Mouse (Mus musculus) neural tube, embryonic 10.5 days (tissue): Measurements from ENCODE around the gene Mrpl11.
"Not testable (repeated sequence)": the region's sequence is repeated elsewhere in the genome, so short reads cannot be mapped to it uniquely, and the experiment has no call there.

Experiments
- DNase-seq: peaks from one replicate; pipeline ENCODE4 v3.0.0-alpha.2; 2017; ENCODE audit warnings: low spot score; ENCODE audit errors: extremely low spot score

The Mrpl11 gene

GRCm38 (mm10) chr19:4961928-4962601 is at the start of gene Mrpl11:
Gene Mrpl11 (plus strand): TSS chr19:4962147.
- peak; percentile 91 for DNase-seq

GRCm38 (mm10) chr19:4915924-4916603 is 45.9 kb upstream of the Mrpl11 start:
- no peak for DNase-seq

GRCm38 (mm10) chr19:4916827-4917226 is 45.1 kb upstream of the Mrpl11 start:
- DNase-seq = no peak

DNA sequence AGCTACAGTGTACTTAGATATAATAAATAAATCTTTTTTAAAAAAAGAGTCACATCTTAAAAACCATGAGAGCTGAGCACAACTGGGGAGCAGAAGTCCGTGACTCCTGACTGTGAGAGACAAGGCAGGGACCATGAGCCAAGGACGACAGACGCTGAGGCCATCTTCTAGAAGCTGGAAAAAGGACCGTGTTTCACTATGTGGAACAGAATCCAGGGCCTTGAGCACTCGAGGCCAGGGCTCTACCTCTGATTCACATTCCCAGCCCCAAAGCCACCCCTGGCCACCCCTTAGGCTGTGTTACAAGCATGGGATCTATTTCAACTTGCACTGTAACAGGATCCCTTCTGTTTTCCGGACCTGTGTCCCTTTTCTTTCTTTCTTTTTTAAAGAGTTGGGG is 42.3 kb upstream of the Mrpl11 start:
- no peak for DNase-seq

DNA sequence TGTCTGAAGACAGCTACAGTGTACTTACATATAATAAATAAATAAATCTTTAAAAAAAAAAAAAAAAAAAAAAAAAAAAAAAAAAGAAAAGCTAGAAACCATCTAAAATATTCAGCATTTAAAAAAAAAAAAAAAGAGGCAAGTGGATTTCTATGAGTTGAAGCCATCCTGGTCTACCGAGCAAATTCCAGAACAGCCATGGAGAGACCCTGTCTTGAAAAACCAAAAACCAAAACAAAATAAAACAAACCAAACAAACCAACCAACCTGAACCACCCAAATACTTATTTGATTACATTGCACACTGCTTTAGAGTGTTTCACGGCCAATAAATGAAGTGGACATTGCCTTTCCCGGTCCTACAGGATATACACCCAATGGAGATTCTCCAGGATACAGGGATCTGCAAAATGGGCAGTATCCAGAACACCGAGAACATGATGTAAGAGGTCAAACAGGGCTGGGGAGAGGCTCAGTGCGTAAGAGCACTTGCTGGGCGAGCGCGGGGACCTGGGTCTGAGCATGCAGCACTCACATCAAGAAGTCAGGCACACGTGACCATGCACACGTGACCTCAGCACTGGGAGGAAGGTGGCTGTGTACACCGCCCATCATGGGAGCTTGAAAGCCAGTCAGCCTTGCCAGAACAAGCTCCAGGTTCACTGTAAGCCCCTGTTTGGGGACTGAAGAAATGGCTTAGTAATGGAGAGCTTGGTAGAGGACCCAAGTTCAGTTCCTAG is 36.7 kb upstream of the Mrpl11 start:
- no peak for DNase-seq

GRCm38 (mm10) chr19:4927904-4928531 is 33.9 kb upstream of the Mrpl11 start, which contains the start of gene Dpp3:
Gene Dpp3 (minus strand): TSS chr19:4928287.
- DNase-seq = peak; percentile 99

DNA sequence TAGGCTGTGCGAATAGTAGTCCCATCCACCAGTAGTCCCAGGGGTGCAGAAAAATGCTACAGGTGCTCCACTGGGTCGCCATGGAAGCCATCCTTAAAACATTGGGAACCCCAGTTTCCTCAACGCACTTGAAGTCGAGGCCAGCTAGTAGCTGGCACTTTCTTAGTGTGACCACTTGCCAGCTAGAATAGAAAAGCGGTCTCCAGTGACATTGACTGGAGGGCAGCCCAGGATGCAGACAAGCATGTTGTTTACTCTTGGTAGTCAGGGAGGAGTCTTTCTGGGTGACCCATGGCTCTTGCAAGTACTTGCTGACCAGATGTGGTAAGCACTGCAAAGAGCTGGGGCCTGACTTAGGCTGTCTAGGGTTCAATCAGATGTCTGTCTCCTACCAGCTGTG is 33.2 kb upstream of the Mrpl11 start:
- DNase-seq = no peak

- DNase-seq = no peak
Measured at GRCm38 (mm10) chr19:4936896-4937295, 25.1 kb upstream of the Mrpl11 start.

DNA sequence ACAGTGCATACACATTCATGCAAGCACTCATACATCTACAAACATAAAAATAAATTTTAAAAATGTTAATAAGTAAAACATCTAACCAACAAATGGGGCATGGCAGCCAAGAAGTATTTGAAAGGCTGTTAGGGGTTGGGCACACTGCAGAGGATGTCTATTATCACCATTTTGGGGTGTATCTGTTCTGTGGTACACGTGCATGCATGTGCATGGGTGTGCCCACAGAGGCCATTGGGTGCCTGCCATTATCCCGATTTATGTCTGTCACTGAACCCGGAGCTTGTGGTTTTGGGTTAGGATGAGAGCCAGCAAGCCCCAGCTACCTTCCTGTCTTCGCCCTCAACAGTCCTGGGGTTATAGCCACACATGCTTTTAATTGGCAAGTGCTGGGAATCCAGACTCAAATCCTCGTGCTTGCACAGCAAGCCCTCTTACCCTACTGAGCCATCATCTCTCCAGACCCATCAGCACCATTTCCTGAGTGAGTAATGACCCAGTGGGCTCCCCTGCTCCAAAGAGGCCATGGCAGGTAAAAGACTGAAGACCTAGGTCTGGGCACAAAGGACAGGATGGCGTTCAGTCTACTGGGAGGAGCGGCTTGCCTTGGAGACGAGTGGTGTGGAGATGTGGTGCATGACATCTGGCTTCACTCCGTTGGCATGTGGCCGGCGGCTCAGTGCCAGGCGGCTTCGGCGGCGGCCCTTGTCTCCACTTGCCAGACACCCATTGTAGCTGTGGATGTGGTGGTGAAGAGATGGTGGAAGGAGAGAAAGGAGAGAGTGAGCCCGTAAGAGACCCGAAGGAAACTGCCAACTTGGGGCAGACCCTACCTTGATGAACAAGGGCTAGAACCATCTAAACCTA is 24.3 kb upstream of the Mrpl11 start:
- no peak for DNase-seq

GRCm38 (mm10) chr19:4942551-4943252 is 19.2 kb upstream of the Mrpl11 start, which contains the start of gene Peli3:
Gene Peli3 (minus strand): TSS chr19:4943127.
- peak; percentile 88 for DNase-seq

- no peak for DNase-seq
Measured at GRCm38 (mm10) chr19:4943253-4943588, 18.7 kb upstream of the Mrpl11 start.

DNA sequence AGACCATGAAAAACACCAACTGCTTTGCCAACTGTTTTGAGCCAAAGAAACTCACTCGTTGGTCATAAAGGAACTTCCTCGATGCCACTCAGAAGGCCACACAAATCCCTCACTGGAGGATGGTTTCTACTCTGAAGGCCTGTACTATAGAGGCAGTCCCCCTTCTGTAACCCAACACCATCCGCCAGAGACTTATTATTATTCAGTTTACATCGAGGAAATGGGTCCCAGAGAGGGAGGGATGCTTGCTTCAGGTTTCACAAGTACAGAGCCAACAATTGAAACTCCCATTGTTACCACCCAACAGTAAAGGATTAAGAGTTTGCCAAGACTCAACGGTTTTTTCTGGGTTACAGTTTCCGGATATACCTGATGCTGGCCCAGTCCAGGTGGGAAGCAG is 16.4 kb upstream of the Mrpl11 start:
- DNase-seq = no peak

DNA sequence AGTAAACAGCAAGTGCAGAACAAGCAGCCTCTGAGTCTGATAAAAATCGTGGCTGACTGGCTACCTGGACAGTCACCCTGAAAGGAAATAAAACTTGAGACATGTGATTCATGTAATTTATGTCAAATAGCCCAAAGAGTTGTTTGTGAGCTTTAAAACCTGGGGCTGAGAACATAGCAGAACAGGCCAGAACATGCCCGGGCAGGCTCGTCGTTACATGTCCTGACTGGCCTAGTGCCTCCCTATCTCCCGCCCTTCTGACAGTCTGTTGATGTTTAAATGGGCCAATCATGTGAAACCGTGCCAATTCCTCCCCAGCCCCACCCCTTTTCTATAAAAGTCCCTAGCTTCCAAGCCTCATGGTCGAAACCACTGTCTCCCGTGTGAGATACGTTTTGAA is 13.3 kb upstream of the Mrpl11 start:
- not testable (repeated sequence) for DNase-seq

GRCm38 (mm10) chr19:4968236-4968635 is 6.3 kb downstream of the Mrpl11 start:
- DNase-seq = no peak

DNA sequence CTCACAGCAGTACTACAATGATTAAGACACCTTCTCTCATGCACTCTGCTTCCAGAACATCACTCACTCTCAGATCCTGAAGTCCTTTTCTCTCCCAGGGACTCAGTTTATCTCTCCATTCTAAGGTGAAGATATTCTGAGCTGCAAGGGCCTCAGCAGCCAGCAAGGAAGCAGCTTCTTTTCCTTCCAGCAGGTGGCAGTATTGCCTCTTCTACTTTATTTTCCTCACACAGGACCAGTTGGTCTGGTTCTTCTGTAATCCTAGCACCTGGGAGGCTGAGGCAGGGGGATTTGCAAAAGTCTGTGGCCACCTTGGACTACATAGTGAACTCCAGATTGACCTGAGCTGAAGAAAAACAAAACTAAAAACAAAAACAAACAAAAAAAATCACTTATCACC is 19.8 kb downstream of the Mrpl11 start:
- DNase-seq = peak; percentile 31

DNA sequence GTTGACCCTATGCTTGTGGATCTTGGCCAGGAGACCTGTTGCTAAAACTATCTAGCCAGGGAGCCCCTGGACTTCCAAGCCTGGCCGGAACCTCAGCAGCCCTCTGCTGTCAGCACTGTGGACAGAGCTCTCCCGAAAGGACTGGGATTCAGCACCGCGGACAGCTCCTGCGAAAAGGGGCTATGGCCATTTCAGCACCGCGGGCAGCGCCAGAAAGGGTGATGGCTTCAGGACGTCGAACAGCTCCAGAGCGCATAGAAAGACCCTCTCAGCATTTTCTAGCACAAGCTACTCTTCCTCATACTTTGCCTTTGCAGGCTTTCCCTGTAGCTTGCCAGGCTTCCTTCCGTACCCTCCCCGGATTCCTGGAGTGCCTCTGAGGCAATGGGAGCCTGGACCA is 27.1 kb downstream of the Mrpl11 start:
- peak; percentile 99 for DNase-seq

DNA sequence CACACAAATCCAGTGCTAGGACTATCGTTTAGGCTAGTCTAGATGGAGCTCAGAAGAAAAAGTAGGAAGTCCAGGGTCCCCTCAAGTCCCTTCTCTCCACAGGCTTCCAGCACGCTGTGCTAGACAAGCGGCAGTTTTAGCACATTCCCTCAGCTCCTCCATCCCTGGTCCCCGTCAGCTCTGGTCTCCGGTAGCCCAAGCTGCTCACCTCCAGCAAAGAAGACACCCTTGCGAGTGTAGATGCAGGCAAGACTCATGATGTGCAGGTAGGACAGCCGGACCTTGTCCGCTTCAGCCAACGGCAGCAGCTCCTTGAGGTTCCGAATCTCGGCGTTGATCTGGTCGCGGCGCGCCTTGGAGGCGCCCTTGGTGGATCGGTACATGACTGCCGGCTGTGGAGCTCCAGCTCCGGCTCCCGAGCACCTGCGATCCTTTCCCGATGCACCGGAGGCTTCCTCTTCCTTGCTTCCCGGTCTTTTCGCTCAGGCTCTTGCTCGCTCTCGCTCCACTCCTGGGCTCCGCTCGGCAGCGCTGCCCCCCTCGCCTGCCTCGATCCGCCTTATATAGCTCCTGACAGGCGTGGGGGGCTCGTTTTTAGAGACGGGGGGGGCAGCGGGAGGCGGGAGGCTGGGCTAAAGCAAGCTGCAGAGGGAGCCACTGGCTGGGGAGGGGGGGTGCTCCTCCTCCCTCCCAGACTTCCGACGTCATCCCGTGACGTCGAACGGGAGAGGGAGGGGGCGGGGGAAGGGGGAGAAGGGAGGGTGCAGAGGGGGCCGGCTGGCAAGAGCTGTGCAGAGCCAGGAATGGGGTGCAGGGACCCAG is 27.7 kb downstream of the Mrpl11 start:
- no peak for DNase-seq

DNA sequence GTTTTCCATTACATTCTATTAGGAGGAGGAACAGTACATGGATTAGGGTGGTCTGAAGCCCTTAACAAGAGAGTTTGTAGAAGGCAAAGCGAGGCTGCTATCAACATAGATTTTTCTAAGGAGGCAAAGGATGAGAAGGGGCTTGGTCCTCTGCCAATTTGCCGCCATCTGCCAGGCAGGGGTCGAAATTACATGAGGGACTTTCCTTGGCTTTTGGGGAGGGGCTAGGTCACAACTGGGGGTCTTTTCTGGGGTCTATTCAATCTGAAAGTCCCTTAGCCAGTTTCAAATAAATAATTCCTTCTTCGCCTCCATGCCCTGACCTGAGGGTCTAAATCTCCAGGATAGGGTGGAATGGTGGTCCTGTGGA is 28.3 kb downstream of the Mrpl11 start, which contains the start of gene Npas4:
Npas4 (minus strand) TSS at position 61 of the 370 bp plus-strand sequence.
- DNase-seq = no peak

DNA sequence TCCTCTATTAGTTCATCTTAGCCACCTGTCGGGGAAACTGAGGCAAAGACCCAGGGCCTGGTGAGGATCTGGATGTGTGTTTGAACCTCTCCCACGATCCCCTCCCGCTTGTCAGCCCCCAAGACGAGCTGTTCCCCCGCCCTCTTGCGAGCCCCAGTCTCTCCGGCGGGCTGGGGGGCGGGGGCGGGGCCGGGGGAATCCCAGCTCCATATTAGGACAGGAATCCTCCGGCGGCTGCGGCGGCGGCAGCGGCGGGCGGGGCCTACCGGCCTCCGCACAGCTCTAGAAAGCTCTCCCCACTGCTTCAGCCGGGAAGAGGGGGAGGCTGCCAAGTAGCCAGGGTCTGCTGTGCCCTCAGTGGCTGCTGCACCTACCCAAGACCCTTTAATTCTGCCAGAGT is 28.8 kb downstream of the Mrpl11 start:
- peak; percentile 20 for DNase-seq
